16 mouse cellular contexts compared by ENCODE assay signal in genomic region chr8:102223097-102223496, GRCm38 (mm10).
"Had no signal": no experiment of that assay in that cellular context is flagged by ENCODE, and none has a peak within 500 bp of the region (broad histone marks: within the 10 kb centered on the region; RNA-seq: fewer than 3 reads in every experiment).

No protein-coding gene starts in this region.

- H3K9me3 ChIP-seq: neural tube, embryonic 13.5 days; neural tube, embryonic 15.5 days; stomach, embryonic 15.5 days had no signal

- H3K9ac ChIP-seq: neural tube, embryonic 13.5 days; neural tube, embryonic 15.5 days; stomach, embryonic 15.5 days had no signal

- H3K27me3 ChIP-seq: neural tube, embryonic 13.5 days; neural tube, embryonic 15.5 days; stomach, embryonic 15.5 days had no signal

- H3K36me3 ChIP-seq: neural tube, embryonic 13.5 days; neural tube, embryonic 15.5 days; stomach, embryonic 15.5 days had no signal

- H3K4me2 ChIP-seq: neural tube, embryonic 13.5 days; neural tube, embryonic 15.5 days; stomach, embryonic 15.5 days had no signal

- H3K27ac ChIP-seq: neural tube, embryonic 13.5 days; neural tube, embryonic 15.5 days; stomach, embryonic 15.5 days; stomach, postnatal 0 days had no signal

- H3K4me1 ChIP-seq: neural tube, embryonic 13.5 days; neural tube, embryonic 15.5 days; stomach, embryonic 15.5 days had no signal

- H3K4me3 ChIP-seq: neural tube, embryonic 13.5 days; neural tube, embryonic 15.5 days; stomach, embryonic 15.5 days had no signal

- DNase-seq: retina, postnatal 1 day; right cerebral cortex, adult 18-20 months; right cerebral cortex, postnatal 14 days; right cerebral cortex, postnatal 25 days; right cerebral cortex, postnatal 4 days; spleen, adult 18-20 months; thymus, adult 18-20 months; thymus, adult 2 months; thymus, postnatal 14 days; thymus, postnatal 25 days; thymus, postnatal 36 days; thymus, postnatal 4 days had no signal
